Mouse (Mus musculus) C2C12 (cell line): ENCODE data around the gene Wdr83os.

Experiments
- CTCF ChIP-seq: IDR thresholded peaks from one replicate; pipeline ENCODE4 v1.5.1; 2011; ENCODE audit not compliant: control insufficient read depth, insufficient read depth, insufficient read length
- MAX ChIP-seq: IDR thresholded peaks from one replicate; pipeline ENCODE4 v1.6.1; 2011; ENCODE audit warnings: mild to moderate bottlenecking, control low read depth
- MYOD1 ChIP-seq: IDR thresholded peaks from one replicate; pipeline ENCODE4 v1.6.1; 2011; ENCODE audit warnings: low read depth; ENCODE audit not compliant: control insufficient read depth, insufficient read length

DNA sequence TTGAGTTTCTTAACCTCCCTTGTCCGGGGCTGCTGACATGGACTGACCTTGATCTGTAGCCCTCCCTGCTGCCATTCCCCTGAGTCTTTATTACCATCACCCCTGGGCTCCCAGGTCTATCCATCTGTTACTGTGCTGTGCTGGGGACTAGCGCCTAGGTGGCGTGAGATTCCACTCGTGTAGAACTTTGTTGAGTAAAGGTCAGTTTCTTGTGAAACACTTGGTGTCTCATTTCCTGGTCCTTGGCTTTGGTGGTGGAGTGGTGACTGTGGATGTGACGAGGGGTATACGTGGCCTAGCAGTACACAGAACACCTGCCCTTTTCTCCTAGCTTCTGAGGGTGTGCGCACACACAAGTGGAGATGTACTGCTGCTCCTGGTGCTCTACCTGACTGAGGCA, 23.2 kb upstream of the Wdr83os start:
- TF ChIP-seq CTCF = no peak
- TF ChIP-seq MAX = no peak
- no peak for TF ChIP-seq MYOD1
